Mouse (Mus musculus): ENCODE measurements around the gene Snx9. TPM values are rescaled to one million over a fixed set of nuclear protein-coding genes. Genes with fewer than 3 reads are reported as not detected.

Gene Snx9
- polyA plus RNA-seq, 1 experiment: 11.5 TPM

GRCm38 (mm10) chr17:5957097-5957496 is 116.0 kb downstream of the Snx9 start:
- DNase-seq (ENCODE audit: low read depth): no peak
- TF ChIP-seq POLR2A (IDR thresholded peaks at IDR 0.05; ENCODE audit: borderline replicate concordance, extremely low read depth, insufficient read depth, insufficient read length, poor library complexity, severe bottlenecking) (no peak), CTCF (IDR thresholded peaks at IDR 0.05; ENCODE audit: borderline replicate concordance, extremely low read depth, insufficient read depth, insufficient read length) (no peak)

- TF ChIP-seq POLR2A (IDR thresholded peaks at IDR 0.05; ENCODE audit: borderline replicate concordance, extremely low read depth, insufficient read depth, insufficient read length, poor library complexity, severe bottlenecking) (no peak), CTCF (IDR thresholded peaks at IDR 0.05; ENCODE audit: borderline replicate concordance, extremely low read depth, insufficient read depth, insufficient read length) (no peak)
- no peak for DNase-seq (ENCODE audit: low read depth)
These were observed 117.1 kb downstream of the Snx9 start for GRCm38 (mm10) chr17:5958229-5958628.

DNA sequence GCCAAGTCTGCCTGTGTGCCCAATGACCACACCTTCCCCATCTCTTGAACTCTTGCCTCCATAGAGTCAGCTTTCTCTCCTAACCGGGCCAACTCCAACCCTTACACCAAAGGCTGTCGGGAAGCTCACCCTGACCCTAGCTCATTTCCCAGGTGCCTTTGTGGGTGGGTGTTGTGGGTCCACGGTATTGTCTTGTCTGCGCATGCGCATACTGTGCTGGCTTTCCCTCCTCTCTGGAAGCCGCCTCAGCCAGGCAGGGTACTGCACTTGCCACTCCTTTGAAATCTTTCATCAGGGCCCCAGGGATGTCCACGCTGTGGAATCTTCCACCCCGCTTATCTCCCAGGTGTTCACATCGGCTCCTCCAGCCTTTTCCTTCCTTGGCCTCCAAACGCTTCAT is 117.5 kb downstream of the Snx9 start:
- no peak for DNase-seq (ENCODE audit: low read depth)
- TF ChIP-seq CTCF (IDR thresholded peaks at IDR 0.05; ENCODE audit: borderline replicate concordance, extremely low read depth, insufficient read depth, insufficient read length) (no peak), POLR2A (IDR thresholded peaks at IDR 0.05; ENCODE audit: borderline replicate concordance, extremely low read depth, insufficient read depth, insufficient read length, poor library complexity, severe bottlenecking) (no peak)

DNA sequence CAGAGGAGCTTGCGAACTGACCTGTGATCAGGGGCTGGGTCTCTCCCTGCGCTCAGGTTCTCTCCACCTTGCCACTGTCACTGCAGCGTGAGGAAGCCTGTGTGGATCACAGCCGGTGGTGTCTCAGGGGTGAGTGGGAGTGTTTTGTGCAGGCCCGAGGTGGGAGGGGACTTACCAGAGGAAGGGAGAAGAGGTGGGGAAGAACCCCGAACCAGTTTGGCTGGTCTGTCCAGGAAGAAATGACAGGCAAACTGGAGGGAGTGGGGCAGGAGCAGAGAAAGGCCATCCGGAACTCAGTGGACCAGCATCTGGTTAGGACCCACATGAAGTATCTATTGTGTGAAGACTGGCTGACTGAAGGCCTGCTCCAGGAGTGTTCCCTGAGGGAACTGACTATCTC is 118.0 kb downstream of the Snx9 start:
- DNase-seq (ENCODE audit: low read depth): no peak
- TF ChIP-seq CTCF (IDR thresholded peaks at IDR 0.05; ENCODE audit: borderline replicate concordance, extremely low read depth, insufficient read depth, insufficient read length) (no peak), POLR2A (IDR thresholded peaks at IDR 0.05; ENCODE audit: borderline replicate concordance, extremely low read depth, insufficient read depth, insufficient read length, poor library complexity, severe bottlenecking) (no peak)

DNA sequence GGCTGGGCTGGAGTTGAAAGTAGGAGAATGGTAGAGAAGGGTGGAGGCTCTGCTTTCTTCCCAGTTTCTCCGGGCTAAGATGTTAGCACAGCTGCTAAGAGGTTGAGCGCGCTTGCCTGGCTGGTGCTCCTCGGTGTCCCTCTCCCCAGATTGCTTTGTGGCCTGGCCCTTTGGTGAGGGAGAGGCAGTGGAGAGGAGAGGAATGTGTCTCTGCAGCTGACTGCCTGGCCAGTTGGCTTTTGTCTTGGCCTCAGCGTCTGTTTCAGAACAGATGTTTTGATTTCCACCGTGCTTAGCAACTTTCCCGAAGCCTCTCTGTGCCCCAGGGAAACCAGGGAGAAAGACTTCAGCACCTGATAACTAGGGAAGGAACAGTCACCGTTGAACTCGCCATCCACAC is 118.7 kb downstream of the Snx9 start:
- TF ChIP-seq POLR2A (IDR thresholded peaks at IDR 0.05; ENCODE audit: borderline replicate concordance, extremely low read depth, insufficient read depth, insufficient read length, poor library complexity, severe bottlenecking) (no peak), CTCF (IDR thresholded peaks at IDR 0.05; ENCODE audit: borderline replicate concordance, extremely low read depth, insufficient read depth, insufficient read length) (no peak)
- DNase-seq (ENCODE audit: low read depth): no peak

DNA sequence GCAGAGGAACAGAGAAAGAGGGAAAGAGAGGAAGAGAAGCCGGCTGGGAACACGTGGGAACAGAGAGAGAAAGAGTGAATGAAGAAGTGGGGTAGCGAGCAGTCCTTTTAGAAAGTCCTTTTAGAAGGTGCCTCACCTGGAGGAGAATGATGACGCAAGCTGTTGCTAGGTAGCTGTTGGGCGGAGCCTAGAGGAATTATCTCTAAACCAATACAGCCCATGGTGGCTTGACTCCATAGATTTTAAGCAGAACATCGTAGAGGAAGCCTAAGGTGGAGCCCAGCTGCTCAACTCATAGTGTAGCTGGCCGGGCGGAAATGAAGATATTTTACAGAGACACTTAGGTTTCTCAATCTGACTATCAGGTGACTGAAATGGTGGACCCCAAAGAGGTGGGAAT is 122.6 kb downstream of the Snx9 start:
- TF ChIP-seq CTCF (IDR thresholded peaks at IDR 0.05; ENCODE audit: borderline replicate concordance, extremely low read depth, insufficient read depth, insufficient read length): no peak
- no peak for TF ChIP-seq POLR2A (IDR thresholded peaks at IDR 0.05; ENCODE audit: borderline replicate concordance, extremely low read depth, insufficient read depth, insufficient read length, poor library complexity, severe bottlenecking)
- no peak for DNase-seq (ENCODE audit: low read depth)

DNA sequence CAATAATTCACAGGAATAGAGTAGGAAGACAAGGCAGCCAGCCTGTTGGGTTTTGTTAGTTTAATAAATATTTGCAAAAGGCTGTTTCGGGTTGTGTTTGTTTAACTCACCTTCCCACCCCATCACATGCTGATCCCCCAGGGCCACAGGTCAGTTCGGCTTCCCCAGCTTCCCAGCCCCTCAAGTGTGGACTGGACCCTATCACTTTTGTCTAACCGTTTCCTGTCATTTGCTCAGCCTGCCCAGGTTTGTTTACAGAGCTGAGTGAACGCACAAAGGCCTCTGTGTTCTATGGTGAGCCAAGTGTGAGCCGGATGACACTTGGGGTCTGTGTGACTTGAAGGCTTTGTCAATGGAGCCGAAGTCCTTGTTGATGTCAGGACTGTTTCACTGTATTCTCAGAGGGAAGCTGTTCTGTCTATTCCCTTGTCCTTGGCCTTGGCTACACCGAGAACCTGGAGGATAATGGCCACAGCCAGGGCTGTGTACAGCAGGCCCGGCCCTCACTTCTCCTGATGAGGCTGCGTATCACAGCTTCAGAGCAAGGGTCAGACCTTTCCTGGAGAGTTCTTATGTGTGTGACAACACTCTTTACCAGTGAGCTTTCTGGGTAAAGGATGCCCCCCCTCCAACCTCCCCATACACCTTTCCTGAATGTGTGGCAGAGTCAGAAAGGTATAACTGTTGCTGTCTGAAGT is 124.1 kb downstream of the Snx9 start:
- no peak for DNase-seq (ENCODE audit: low read depth)
- TF ChIP-seq CTCF (IDR thresholded peaks at IDR 0.05; ENCODE audit: borderline replicate concordance, extremely low read depth, insufficient read depth, insufficient read length) (no peak), POLR2A (IDR thresholded peaks at IDR 0.05; ENCODE audit: borderline replicate concordance, extremely low read depth, insufficient read depth, insufficient read length, poor library complexity, severe bottlenecking) (no peak)

DNA sequence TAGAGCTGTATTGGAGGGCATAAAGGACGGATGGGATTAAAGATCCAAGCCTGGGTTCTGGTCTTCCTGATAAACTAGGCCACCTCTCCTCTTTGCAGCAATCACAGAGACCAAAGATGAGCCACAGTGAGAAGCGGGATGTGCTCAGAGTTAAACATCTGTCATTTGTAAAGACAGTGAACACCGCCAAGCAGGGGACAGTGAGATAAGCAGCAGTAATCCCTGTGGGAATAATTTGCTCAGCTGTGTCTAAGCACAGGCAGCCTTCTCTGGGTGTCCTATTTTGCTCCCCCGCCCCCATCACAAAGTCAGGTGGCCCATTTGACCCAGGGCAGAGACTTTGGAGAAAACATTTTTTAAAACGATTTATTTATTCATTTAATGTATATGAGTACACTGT is 125.6 kb downstream of the Snx9 start:
- no peak for DNase-seq (ENCODE audit: low read depth)
- TF ChIP-seq CTCF (IDR thresholded peaks at IDR 0.05; ENCODE audit: borderline replicate concordance, extremely low read depth, insufficient read depth, insufficient read length): no peak
- no peak for TF ChIP-seq POLR2A (IDR thresholded peaks at IDR 0.05; ENCODE audit: borderline replicate concordance, extremely low read depth, insufficient read depth, insufficient read length, poor library complexity, severe bottlenecking)

- no peak for TF ChIP-seq CTCF (IDR thresholded peaks at IDR 0.05; ENCODE audit: borderline replicate concordance, extremely low read depth, insufficient read depth, insufficient read length)
- no peak for TF ChIP-seq POLR2A (IDR thresholded peaks at IDR 0.05; ENCODE audit: borderline replicate concordance, extremely low read depth, insufficient read depth, insufficient read length, poor library complexity, severe bottlenecking)
- DNase-seq (ENCODE audit: low read depth): no peak
These were observed 127.4 kb downstream of the Snx9 start for GRCm38 (mm10) chr17:5968562-5968961.

DNA sequence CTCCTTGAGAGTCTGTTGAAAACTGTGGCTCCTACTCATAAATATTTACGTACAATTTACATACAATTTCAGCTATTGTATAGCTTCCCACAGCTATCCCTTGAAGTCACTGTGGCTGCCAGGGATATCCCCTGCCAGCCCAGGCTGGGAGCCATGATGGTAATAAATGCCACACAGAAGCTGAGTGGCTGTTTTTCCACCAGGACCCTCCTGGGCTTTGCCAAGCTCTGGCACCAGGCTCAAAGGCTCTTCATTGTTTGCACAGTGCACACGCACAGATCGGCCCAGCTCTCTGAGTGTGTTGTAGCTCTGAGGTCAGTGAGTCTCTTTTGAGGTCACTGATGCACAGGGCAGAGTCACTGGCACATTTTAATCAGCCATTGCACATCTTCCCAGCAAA is 128.1 kb downstream of the Snx9 start:
- peak; percentile 54 for DNase-seq (ENCODE audit: low read depth)
- TF ChIP-seq POLR2A (IDR thresholded peaks at IDR 0.05; ENCODE audit: borderline replicate concordance, extremely low read depth, insufficient read depth, insufficient read length, poor library complexity, severe bottlenecking) (no peak), CTCF (IDR thresholded peaks at IDR 0.05; ENCODE audit: borderline replicate concordance, extremely low read depth, insufficient read depth, insufficient read length) (no peak)

GRCm38 (mm10) chr17:5970298-5970821 is 129.2 kb downstream of the Snx9 start:
- no peak for TF ChIP-seq CTCF (IDR thresholded peaks at IDR 0.05; ENCODE audit: borderline replicate concordance, extremely low read depth, insufficient read depth, insufficient read length)
- no peak for TF ChIP-seq POLR2A (IDR thresholded peaks at IDR 0.05; ENCODE audit: borderline replicate concordance, extremely low read depth, insufficient read depth, insufficient read length, poor library complexity, severe bottlenecking)

GRCm38 (mm10) chr17:5973536-5973935 is 132.4 kb downstream of the Snx9 start:
- TF ChIP-seq CTCF (IDR thresholded peaks at IDR 0.05; ENCODE audit: borderline replicate concordance, extremely low read depth, insufficient read depth, insufficient read length) (no peak), POLR2A (IDR thresholded peaks at IDR 0.05; ENCODE audit: borderline replicate concordance, extremely low read depth, insufficient read depth, insufficient read length, poor library complexity, severe bottlenecking) (no peak)
- no peak for DNase-seq (ENCODE audit: low read depth)

More at GRCm38 (mm10) chr17:5970298-5970821, 129.2 kb downstream of the Snx9 start:
- no peak for DNase-seq (ENCODE audit: low read depth)

Data from brain, embryonic 14.5 days (tissue).